Mouse (Mus musculus): ENCODE results near the gene Gm10220. TPM values are rescaled to one million over a fixed set of nuclear protein-coding genes. Genes with fewer than 3 reads are reported as not detected.
"Not testable (repeated sequence)": the region's sequence is repeated elsewhere in the genome, so short reads cannot be mapped to it uniquely, and the experiment has no call there.

Gm10220 gene
- not detected for total RNA-seq (2021)
- long read RNA-seq, experiment 1, result 0 reads
- long read RNA-seq, experiment 2, result 0 reads

- not testable (repeated sequence) for DNase-seq (ENCODE audit: low spot score in 2 of 2)
These were observed at the start of gene Gm10220 for GRCm38 (mm10) chr5:26121321-26121720. Gene Gm10220, minus strand, starts transcription at chr5:26121421.

DNA sequence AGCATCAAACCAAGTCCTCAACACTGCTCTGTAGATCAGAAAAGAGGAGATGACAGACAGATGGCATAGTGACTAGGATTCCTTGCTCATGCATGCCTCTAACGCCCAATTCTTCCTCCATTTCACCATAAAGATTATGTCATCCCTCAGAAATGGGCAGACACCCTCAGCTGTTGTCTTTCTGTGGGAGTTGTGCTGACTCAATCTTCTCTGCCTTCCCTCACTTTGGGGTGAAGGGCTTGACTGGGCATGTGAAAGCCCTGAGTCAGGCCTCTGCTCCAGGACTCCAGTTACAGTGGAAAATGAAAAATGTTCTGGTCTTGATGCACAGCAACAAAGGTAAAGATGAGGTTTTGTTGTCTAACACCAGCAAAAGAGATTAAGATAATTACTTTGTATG is 48.6 kb upstream of the Gm10220 start:
- no peak for DNase-seq (ENCODE audit: low spot score in 2 of 2)

GRCm38 (mm10) chr5:26165791-26166165 is 44.6 kb upstream of the Gm10220 start:
- peak in 1 of 2 experiments; percentile 23 for DNase-seq (ENCODE audit: low spot score in 2 of 2)

GRCm38 (mm10) chr5:26165036-26165790 is 44.0 kb upstream of the Gm10220 start:
- DNase-seq (ENCODE audit: low spot score in 2 of 2), result peak; percentile 28 to 44

DNA sequence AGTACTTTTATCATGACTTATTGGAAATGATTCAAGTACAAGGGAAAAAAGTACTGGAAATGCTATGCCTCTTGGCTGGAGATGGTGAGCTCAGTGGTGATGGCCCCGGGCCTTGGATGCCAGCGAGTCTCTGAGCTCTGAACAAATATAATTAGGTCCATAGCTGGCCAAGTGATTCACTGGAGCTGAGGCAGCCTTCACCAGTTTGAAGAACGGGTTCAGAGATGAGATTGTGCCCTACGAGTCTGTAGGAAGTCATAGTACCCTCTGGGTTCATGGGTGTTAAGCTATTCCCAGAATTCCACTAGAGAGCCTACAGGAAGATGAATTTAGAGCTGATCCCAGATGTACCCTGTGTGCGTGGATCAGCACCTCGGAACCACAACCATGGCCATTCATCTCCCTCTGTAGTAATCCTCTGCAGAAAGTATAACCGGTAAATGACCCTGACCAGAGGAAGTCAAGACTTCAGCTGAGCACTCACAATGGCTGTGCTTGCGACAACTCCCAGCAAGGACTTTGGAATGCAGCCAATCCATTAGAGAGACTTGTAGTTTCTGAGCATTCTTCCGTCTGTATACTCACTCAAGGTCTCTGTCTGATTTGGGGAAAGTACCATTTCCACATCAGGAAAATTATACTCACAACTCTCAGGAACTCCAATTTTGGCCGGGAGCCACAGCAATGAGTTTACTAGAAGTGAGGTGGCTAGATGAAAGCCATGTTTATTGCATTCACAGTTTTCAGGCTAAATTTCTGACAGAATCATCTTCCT is 36.4 kb upstream of the Gm10220 start:
- DNase-seq (ENCODE audit: low spot score in 2 of 2), result peak; percentile 41 to 57

- DNase-seq (ENCODE audit: low spot score in 2 of 2), result no peak
These were observed 21.7 kb upstream of the Gm10220 start for GRCm38 (mm10) chr5:26142891-26143290.

DNA sequence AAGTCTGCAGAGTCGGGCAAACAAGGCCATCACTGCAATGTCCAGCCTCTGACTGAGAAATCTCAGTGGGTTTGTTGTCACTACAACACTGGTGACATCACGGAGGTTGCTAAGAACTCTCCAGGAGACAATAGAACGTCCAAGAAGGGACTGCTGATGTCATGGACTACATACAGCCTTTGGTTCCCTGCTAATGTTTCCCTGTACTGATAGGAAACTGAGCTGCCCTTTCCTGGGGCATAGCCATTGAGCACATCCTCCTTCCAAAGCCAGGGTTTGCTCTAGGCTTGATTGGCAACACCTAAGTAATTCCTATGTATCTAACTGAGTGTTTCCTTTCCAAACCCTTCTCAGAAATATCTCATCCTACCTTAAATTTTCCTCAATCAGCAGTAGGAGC is 16.0 kb downstream of the Gm10220 start, which contains the start of gene 5031410I06Rik:
Gene 5031410I06Rik (minus strand): TSS at position 101 of the 400 bp plus-strand sequence.
- not testable (repeated sequence) for DNase-seq (ENCODE audit: low spot score in 2 of 2)

- DNase-seq (ENCODE audit: low spot score in 2 of 2), result not testable (repeated sequence)
These were observed 32.0 kb downstream of the Gm10220 start, which contains the start of gene Gm10471 for GRCm38 (mm10) chr5:26089191-26089590. Gene Gm10471, minus strand, starts transcription at chr5:26089291.

DNA sequence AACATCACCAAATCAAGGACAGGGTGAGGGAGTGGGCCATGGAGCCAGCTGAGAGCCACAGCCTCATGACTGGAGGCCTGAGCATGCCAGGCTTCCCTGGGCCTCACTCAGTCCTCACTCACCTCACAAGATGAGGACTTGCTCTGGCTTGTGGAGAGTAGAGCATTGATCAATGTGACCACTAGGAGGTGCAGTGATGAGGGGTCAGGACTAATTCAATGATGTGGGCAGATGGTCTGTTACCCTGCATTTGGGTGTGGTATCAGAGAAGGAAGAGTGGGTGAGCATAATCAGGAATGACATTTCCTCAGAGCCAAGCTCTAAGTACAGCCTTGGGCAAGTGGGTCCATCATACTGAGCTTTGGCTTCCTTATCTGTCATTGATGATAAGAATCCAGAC is 42.2 kb downstream of the Gm10220 start:
- not testable (repeated sequence) for DNase-seq (ENCODE audit: low spot score in 2 of 2)

DNA sequence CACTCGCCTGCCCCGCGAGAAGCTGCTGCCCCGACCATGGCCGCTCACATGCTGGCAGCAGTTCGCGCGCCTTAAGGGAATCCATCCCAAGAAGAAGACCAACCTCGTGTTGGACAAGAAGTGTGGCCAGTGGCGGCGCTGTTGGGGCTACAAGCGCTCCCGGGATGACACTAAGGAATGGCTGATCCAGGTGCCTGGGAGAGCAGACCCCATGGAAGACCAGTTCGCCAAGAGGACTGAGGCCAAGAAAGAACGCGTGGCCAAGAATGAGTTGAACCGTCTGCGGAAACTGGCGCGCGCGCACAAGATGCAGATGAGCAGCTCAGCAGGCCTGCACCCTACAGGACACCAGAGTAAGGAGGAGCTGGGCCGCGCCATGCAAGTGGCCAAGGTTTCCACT is 50.5 kb downstream of the Gm10220 start:
- DNase-seq (ENCODE audit: low spot score in 2 of 2), result no peak

Other genes starting within 250 kb of the Gm10220 start
- gene Gm21663, start 179.0 kb downstream of the Gm10220 start, total RNA-seq (2021), result not detected
- gene Gm21671, start 167.0 kb downstream of the Gm10220 start, total RNA-seq (2021), result not detected
- gene Gm21680, start 148.8 kb downstream of the Gm10220 start, total RNA-seq (2021), result not detected
- gene Gm21698, start 132.8 kb downstream of the Gm10220 start, total RNA-seq (2021), result not detected
- not detected for gene Gm1979, start 116.6 kb downstream of the Gm10220 start, total RNA-seq (2021)
- not detected for gene Gm5862, start 98.5 kb downstream of the Gm10220 start, total RNA-seq (2021)
- gene Speer4a, start 81.9 kb downstream of the Gm10220 start, total RNA-seq (2021), result under 1 TPM in 1 of 2 experiments, not detected in 1; 0.17 TPM
- gene Gm7347, start 62.8 kb downstream of the Gm10220 start, total RNA-seq (2021), result not detected
- gene Gm10471, start 32.1 kb downstream of the Gm10220 start, total RNA-seq (2021), result not detected
- gene 5031410I06Rik, start 16.1 kb downstream of the Gm10220 start, total RNA-seq (2021), result not detected
- gene Gm7361, start 136.3 kb upstream of the Gm10220 start, total RNA-seq (2021), result not detected